Mouse (Mus musculus): ENCODE measurements around the gene Klf8.
"Not testable (repeated sequence)": the region's sequence is repeated elsewhere in the genome, so short reads cannot be mapped to it uniquely, and the experiment has no call there.

The Klf8 gene

DNA sequence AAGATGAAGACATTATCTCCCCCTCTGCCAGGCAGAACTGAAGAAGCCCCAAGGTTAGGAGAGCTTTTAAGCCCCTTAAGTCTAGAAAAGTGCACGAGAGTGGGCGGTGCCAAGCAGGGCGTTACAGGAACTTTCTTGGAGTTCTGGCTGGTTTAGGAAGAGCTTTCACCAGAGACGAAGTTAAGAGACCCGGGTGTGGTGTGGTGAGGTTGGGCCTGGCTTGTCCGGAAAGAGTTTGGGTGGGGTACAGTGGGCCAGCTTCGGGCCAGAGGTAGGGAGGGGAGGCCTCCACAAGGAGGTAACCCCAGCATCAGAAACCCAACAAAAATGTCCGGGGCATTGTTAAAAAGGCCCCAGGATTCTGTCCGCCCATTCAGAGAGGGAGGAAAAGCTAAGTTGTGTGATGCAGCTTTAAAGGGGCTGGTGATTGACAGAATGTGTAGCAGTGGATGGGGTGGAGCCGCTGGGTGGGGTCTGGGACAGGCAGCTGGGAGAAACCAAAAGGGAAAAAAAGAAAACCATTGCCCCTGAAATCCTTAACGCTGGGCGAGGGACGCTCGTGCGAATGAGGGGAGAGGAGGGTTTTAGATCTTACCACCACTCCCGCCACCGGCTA is at the start of gene Klf8:
TSS of gene Klf8 (plus strand) at position 163 of the 616 bp plus-strand sequence.
- no peak for DNase-seq (ENCODE audit: low read depth, low spot score)

DNA sequence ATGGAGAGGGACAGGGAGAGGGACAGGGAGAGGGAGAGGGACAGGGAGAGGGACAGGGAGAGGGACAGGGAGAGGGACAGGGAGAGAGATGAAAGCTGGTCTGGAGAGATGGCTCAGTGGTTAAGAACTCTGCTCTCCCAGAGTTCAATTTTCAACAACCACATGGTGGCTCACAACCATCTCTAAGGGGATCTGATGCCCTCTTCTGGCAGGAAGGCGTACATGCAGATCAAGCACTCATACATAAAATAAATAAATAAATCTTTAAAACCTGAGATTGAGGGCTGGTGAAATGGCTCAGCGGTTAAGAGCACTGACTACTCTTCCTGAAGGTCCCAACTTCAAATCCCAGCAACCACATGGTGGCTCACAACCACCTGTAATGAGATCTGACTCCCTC is 38.1 kb upstream of the Klf8 start:
- DNase-seq (ENCODE audit: low read depth, low spot score), result not testable (repeated sequence)

DNA sequence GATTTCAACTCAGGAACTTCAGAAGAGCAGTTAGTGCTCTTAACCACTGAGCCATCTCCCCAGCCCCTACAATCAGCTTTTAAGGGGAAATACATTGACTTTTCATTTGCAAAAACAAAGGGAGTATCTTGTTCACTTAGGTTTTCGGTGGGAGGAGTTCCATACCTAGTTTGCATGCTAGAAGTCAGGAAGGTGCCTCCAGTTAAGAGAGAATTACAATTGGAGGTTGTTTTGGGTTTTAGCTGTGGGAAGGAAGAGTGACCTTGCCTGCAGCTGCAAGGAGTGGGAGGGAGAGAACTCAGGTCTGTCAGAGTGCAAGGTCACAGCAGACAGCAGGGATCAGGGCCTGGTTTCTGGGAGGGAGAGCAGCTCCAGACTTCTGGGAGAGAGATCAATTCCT is 26.2 kb upstream of the Klf8 start:
- DNase-seq (ENCODE audit: low read depth, low spot score), result no peak

DNA sequence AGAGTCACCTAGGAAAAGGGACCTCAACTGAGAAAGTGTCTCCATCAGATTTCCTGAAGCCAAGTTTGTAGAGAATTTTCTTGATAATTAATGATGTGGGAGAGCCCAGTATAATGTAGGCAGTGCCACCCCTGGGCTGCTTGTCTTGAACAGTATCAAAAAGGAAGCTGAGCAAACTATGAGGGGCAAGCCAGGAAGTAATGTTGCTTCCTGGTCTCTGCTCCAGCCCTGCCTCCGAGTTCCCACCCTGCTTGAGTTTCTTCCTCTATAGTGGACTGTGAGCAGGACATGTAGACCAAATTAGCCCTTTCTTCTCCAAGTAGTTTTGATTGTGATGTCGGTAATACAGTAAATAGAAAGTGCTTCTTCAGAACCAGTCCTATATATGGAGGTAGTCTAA is 6.0 kb upstream of the Klf8 start:
- DNase-seq (ENCODE audit: low read depth, low spot score), result no peak

DNA sequence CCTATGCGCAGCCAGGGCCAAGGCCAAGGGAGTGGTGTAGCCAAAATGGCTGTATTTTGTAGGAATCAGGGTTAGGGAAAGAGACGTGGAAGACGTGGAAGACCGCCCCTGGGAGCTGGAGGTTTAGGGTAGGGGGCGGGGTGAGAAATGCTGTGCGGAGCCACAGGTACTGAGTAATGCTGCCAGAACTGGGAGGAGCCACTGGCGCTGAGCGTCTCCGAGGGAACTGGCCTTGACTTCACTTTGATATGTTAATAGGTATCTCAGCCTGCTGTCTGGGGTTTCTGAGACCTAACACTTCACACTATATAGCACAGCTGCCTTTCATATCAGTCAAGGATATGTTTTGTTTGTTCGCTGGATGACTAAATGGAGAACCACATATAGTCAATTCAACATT is 4.0 kb upstream of the Klf8 start:
- DNase-seq (ENCODE audit: low read depth, low spot score), result no peak

DNA sequence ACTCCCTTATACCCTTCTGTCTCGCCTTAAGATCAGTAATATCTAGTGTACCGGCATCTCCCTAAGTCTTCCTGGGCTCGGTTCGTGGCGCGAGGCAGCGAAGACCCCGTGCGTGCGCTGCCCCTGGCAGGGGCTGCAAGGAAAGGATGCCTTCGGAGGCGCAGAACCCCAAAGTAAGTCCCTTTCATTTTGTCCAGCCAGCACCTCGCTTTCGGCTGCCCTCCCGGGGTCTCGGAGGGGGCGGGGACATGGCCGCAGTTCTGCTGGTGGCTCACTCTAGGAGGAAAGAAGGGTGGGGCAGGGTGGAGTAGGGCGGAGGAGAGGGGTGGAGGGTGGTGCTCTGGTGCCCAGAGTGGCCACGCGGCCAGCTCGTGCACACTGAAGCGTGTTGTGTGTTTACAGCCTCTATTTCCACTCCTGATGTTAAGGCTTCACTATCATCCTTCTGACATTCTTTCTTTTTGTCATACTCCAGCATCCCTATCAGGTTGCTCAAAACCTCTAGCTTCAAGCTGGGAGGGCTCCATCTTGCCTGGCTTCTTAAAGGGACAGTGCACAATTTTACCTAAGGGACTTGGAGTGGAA is 746 bp downstream of the Klf8 start:
- DNase-seq (ENCODE audit: low read depth, low spot score), result no peak

DNA sequence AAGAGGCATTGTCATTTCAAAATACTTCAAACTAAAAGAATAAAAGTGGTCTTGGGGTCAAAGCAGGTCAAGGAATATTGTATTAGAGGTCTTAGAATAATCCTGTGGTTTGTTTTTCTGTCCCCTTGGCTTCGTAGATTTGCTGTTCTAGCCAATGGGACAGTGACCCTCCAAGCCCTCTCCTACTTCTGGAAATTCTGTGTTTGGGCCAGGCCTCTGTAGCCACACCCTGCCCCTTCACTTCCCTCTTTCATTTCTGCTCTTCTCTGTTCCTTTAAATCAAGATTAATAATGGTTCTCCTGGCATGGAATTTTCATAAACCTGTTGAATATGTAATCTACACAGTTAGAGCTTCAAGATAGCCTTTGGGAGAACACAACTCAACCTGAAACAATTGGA is 17.0 kb downstream of the Klf8 start:
- no peak for DNase-seq (ENCODE audit: low read depth, low spot score)

DNA sequence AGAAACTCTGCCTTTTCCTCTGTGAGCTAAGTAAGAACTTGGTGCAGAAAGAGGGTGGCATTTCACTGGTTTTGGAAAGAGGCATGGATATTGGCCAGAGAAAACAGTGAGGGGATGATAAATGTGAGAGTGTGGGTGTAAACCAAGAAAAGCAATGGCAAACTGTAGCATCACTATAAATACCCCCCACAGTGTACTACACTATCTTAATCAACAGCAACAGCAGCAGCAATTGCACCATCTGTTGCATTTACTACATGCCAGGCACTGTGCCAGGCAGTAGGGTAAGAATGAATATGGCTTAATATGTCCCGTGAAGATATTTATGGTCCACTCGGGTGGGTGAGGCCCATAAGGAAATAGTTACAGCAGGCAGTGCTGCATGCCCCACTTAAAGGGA is 18.2 kb downstream of the Klf8 start:
- no peak for DNase-seq (ENCODE audit: low read depth, low spot score)

DNA sequence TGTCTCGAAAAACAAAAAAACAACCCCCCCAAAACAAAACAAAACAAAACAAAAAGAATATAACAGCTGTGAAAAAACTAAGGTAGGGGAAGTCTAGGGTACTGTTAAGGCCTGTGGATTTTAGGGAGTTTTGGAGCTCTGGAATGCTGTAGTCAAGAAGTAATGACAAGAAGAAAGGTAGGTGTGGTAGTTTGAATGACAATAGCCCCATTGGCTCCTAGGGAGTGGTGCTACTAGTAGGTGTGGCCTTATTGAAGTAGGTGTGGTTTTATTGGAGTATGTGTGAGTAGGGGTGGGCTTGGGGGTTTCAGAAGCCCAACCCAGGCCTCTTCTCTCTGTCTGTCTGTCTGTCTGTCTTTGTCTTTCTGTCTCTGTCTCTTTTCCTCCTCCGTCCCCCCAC is 44.9 kb downstream of the Klf8 start:
- no peak for DNase-seq (ENCODE audit: low read depth, low spot score)

DNA sequence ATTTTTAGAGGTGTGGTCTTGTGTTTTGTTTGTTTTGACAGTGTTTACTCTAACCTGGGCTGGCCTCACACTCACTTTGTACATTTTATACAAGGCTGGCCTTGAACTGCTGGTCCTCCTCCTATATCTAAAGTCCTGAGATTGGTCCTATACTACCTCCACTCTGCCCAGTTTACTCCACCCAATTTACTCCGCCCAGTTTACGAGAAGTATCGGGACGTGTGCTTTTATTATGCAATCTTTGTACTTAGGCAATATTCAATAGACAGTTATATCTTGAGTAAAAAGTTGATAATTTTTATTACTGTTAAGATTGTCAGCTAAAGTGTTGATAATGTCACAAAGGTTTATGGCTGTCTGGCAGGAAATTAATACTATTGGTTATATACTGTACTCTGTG is 74.1 kb downstream of the Klf8 start:
- no peak for DNase-seq (ENCODE audit: low read depth, low spot score)

DNA sequence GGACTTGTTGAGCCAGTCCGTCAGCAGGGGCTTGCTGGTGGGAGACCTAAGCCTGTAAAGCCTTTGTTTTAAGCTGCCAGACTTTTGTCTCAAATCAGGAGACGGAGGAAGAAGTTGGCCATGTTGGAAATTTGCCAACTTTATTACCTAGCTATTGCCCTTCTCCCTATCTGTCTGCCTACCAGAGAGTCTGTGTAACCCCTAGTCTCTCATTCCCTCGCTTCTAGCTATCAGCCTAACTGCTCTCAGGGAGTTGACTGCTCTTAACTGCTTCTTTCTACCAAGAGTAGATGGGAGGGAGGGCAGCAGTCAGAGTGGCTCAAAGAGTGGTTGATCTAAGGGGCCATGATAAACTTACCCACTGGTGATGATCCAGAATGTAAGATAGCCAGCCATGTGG is 85.8 kb downstream of the Klf8 start:
- DNase-seq (ENCODE audit: low read depth, low spot score), result no peak

DNA sequence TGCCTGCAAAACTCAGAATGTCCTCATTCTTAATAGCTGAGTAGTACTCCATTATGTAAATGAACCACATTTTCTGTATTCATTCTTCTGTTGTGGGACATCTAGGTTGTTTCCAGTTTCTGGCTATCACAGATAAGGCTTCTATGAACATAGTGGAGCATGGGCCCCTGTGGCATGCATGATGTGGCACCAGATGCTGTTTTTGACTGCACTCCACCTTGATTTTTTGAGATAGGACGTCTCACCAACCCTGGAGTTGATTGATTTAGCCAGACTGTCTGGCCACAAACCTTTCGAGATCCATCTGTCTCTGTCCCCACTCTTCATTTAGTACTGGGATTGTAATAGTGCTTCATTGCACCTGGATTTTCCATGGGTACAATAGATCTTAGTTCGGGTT is 96.9 kb downstream of the Klf8 start:
- not testable (repeated sequence) for DNase-seq (ENCODE audit: low read depth, low spot score)

DNA sequence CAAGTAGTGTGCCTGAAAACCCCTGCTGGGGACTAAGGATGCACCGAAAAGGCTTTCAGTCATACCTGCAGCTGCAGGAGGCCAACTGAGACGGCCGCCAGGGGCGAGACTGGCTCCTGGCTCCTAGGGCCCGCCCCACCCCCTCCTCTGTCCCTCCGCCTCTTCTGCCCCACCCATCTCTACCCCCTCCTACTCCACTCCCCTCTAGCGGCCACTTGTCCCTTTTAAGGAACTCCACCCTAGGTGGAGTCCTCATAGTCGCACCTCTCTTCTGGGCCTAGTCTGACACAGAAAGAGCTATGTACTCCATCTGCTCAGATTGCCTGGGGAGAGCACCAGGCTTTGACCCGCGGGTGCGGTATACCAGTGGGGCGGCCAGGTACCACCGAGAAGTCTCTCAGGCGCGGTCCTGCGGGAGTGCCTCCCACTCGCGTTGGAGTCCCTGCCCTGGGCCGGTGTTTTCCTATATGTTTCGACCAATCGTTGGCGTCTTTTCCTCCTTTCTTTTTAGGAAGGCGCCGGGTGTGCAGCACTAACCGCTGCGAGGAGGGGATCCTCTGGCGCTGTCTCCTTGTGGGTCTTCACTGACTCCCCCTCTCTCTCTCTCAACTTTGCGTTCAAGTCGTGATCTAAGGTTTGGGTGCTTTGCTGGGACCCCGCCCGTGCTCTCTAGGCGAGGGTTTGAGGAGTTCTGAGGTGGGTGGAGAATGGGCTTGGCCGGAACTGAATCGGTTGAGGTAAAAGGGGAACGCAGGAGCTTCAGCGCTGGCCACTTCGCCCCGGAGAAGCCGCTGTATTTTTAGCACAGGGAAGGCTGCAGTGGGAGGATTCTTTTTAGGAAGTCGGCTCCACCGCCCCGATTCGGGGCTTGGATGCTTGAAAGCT is 122.3 kb downstream of the Klf8 start:
- no peak for DNase-seq (ENCODE audit: low read depth, low spot score)

DNA sequence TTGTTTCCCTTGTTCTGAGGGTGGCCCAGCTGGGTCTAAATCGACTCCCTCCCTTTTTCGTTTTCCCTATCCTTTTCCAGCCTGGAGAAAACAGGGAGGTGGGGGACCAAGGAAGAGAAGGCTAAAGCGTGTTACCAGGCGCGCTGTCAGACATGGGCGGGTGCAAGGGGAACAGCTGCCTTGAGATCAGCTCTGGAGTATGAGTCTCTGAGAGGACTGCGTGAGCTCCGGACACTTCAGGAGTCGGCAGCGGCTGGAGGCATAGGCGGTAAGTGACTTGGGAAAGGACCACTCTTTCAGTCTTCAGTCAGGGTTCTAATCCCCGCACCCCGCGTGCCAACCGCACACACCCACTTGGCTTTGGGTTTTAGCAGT is 122.9 kb downstream of the Klf8 start:
- DNase-seq (ENCODE audit: low read depth, low spot score), result no peak

DNA sequence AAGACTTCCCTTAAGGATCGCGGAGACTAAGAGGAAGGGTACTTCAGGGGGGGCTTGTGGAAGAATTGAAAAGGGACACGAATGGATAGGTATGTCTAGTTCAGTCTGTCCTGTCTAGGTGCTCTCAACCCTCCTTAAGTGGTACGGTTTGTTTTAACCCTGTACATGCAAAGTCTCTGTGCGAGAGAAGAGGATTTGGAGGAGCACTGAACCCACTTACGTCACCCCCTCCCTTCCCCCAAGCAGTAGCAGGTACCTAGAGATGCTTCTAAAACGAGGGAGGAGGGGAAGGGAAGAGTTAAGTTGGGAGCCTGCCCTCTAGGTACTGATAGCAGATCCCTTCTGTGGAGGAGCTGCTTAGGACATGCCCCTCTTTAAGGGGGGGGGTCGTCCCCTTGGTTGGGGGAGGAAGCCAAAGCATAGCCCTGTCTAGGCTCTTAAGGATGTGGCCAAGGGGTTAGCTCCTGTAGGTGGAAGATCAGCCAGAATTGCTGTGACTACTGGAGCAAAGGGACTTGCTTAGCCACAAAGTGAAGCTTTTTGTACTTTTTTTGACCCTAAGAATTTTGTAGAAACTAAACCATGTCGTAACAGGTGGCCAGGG is 123.5 kb downstream of the Klf8 start:
- no peak for DNase-seq (ENCODE audit: low read depth, low spot score)

DNA sequence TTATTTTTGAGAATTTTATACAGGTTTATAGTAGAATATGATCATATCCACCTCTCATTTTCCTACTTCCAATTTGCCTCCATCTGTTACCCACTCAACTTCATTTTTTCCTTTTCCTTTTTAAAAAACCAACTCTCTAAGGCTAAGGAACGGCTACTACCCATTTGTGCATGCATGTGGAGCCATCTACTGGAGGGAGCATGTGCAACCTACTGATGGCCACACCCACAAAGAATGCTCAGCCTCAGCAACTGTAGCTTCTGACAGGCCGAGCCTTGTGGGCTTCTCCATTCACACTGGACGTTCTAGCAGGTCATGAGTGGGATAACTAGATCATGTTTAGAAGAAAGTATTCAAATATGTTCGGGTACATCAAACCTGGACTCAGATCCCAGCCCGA is 129.5 kb downstream of the Klf8 start:
- DNase-seq (ENCODE audit: low read depth, low spot score), result no peak

DNA sequence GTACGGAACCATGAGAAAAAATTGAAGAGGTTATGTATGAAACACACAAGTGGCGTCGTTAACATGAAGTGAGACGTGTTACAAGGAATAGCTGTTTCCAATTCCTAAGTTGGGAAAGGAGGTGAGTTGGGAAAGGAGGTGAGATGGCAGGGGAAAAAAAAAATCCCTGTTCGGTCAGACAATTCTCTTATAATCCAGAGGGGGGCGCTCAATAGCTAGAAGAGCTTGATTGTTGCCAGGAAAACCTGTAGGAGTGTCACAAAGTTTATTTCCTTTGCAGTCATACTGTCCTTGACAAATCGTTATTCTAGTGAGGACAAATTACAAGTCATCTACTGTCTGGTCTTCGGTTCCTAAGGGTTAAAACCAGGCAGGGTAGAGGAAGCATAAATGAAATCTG is 132.5 kb downstream of the Klf8 start:
- DNase-seq (ENCODE audit: low read depth, low spot score), result no peak

DNA sequence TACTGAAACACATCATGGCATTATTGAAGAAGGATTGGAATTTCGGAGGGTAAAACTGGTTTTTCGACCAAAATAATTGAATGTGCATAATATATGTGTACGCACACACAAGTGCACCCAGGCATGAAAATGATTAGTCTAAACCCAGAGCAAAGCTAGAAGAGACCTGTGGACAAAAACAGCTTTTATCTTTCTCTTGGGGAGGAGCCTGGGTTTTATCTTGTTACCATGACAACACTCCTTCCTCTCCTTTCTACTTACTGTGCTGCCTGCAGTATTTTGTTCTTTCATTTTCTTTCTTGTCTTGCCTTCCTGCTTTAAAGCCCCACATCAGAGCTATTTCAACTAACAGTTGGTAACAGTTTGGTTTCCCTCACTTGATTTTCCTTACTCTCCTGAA is 137.8 kb downstream of the Klf8 start:
- DNase-seq (ENCODE audit: low read depth, low spot score), result no peak

DNA sequence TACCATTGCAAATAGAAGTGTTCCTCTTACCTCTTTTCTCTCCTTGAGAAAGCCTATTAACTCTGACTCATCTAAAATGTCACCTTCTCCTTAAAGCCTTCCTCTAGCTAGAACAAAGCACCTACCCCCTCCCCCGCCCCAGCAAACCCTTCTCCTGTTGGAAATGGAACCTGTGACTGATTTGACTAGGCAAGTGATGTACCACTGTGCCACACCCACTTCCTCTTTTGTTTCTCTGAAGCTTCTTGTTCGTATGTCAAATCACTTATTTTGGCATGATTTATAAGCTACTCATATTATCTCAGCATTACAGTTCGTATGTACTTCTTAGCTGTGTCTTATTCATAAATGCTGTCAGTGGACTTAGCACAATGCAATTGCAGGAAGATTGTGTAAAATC is 144.5 kb downstream of the Klf8 start:
- no peak for DNase-seq (ENCODE audit: low read depth, low spot score)

DNA sequence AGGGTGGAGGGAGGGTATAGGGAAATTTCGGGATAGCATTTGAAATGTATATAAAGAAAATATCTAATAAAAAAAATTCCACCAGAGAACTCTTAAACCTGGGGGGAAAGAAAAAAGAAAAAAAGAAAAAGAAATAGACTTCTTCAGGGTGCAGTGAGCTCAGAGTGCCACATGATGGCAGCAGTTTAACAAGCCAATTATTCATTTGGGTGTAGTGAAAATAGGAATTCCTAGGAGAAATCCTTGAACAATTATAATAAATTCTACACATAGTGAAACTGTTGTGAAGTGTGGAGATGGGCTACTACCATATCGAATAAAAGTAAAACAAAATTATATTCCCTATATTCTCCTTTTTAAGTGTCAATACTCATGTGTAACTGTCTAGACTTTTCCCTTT is 152.0 kb downstream of the Klf8 start:
- no peak for DNase-seq (ENCODE audit: low read depth, low spot score)

DNA sequence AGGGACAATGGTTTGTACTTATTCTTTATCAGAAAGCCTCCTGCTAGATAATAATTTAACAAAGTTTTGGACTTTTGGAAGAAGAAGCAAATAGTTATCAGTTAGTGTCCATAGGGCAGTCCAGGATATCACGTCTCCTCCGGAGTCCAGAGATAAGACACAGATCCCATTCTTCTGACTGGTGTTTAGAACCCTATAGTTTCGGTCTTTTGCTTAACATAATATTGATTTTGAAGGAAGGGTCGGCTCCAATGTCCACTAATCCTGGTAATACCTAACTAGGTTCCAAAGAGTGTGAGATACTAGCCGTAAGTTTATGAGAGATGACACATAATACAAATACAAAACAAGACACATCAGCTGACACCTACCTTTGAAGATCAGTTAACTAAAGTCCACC is 179.8 kb downstream of the Klf8 start:
- no peak for DNase-seq (ENCODE audit: low read depth, low spot score)

DNA sequence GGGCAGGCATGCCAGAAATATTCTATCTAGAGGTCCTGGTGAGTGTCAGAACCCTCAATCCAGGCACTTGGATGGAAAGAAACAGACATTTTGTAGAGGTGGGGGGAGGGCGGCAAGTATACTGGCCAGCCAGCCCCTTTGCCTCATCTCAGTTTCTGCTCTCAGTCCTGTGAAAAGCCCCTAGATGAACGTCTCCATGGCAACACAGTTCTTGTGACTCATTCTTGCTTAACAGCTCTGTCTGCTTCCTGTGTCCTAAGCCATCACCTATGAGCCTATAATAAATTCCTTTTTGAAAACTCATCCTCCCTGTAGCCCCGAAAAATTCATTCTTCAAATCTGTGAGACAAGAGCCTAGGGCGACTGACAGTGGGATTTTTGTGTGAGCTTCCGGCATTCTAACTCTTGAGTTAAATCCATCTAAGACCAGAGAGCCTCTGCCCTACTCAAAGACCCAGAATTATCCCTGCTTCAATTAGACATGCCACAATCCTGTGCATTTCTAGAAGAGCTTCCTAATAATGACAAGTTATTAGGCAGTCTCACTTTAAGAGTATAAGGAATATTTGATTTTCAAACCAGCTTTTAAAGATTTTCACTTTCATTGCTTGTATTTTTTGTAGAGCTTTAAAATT is 196.5 kb downstream of the Klf8 start:
- DNase-seq (ENCODE audit: low read depth, low spot score), result no peak

All from embryo, embryonic 11.5 days (tissue).